Mouse (Mus musculus) embryonic facial prominence, embryonic 12.5 days (tissue): ENCODE measurements at regions not wholly inside any gene's neighbourhood (a gene's known extent, or its start where the extent isn't known, plus 50 kb on each side); places are given as distances from the start of the nearest gene placed in this dataset.
"Not testable (repeated sequence)": the region's sequence is repeated elsewhere in the genome, so short reads cannot be mapped to it uniquely, and the experiment has no call there.

Experiments used
- ATAC-seq: fragments of 200-750 bp; cut with Nextera tagmentation; 2 replicates; pipeline ENCODE4 v1.8.0; 2017; ENCODE audit not compliant: insufficient number of reproducible peaks, insufficient read depth, low FRiP score, low TSS enrichment
- H3K27ac ChIP-seq: fragments of 300-500 bp; sonication (generic); 2 replicates; pipeline ENCODE4 v1.5.1; 2016; ENCODE audit warnings: mild to moderate bottlenecking
- H3K27me3 ChIP-seq: fragments of 300-500 bp; sonication (generic); 2 replicates; pipeline ENCODE4 v1.6.1; 2016; ENCODE audit warnings: mild to moderate bottlenecking, moderate library complexity
- H3K36me3 ChIP-seq: fragments of 300-500 bp; sonication (generic); 2 replicates; pipeline ENCODE4 v1.6.1; 2016; ENCODE audit warnings: mild to moderate bottlenecking
- H3K4me1 ChIP-seq: fragments of 300-500 bp; sonication (generic); 2 replicates; pipeline ENCODE4 v1.6.1; 2016
- H3K4me2 ChIP-seq: fragments of 300-500 bp; sonication (generic); replicated peaks from 2 replicates; pipeline ENCODE4 v1.6.1; 2016; ENCODE audit warnings: mild to moderate bottlenecking, moderate library complexity
- H3K4me3 ChIP-seq: fragments of 300-500 bp; sonication (generic); 2 replicates; pipeline ENCODE4 v1.5.1; 2016; ENCODE audit warnings: mild to moderate bottlenecking
- H3K9ac ChIP-seq: fragments of 300-500 bp; sonication (generic); 2 replicates; pipeline ENCODE4 v1.6.1; 2016; ENCODE audit warnings: mild to moderate bottlenecking, moderate library complexity
- H3K9me3 ChIP-seq: fragments of 300-500 bp; sonication (generic); 2 replicates; pipeline ENCODE4 v1.6.1; 2016; ENCODE audit warnings: mild to moderate bottlenecking, moderate library complexity
- WGBS: fragments of 180-500 bp; shearing (Covaris S2); methylation state at CpG from one replicate; pipeline ENCODE4 v1.1.7; 2016; 5-methylcytosine and 5-hydroxymethylcytosine counted together

DNA sequence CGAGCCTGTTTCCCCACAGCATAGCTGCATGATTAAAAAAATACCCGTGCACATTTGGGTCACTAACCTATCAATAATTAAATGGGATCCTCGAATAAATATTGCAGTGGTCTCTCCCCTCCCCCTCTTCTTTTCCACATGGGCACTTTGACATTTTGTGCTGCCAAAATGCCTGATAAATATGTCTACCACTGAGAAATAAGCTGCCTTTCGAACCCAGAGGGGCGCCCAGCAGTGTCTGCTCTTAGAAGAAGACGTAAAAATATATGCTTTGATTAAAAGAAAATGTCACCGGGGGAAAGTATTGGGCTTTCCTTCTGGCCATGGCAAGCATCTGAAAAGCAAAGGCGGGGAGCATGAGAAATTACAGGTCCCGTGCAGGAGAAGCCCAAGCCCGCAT lies 152.6 kb upstream of the Frmd4a start:
- no peak for ATAC-seq
- H3K36me3 ChIP-seq: no peaks in the 10 kb centered on the region
- H3K27me3 ChIP-seq: no peaks in the 10 kb centered on the region
- H3K9ac ChIP-seq: no peak overlapping the region
- H3K4me2 ChIP-seq: no peak overlapping the region
- H3K27ac ChIP-seq: no peak overlapping the region
- no peaks in the 10 kb centered on the region for H3K9me3 ChIP-seq
- no peak overlapping the region for H3K4me3 ChIP-seq
- no peaks in the 10 kb centered on the region for H3K4me1 ChIP-seq
- WGBS: 80% methylated on average over 10 of the region's 10 CpGs

DNA sequence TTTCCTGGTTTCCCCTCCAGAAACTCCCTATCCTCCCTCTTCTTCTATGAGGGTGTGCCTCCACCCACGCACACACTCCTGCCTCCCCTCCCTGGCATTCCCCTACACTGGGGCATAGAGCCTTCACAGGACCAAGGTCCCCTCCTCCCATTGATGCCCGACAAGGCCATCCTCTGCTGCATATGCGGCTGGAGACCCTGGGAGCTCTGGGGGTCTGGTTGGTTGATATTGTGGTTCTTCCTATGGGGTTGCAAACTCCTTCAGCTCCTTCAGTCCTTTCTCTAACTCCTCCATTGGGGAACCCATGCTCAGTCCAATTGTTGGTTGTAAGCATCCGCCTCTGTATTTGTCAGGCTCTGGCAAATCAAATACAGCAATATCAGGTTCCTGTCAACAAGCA lies 150.8 kb upstream of the Frmd4a start:
- H3K4me1 ChIP-seq, H3K4me2 ChIP-seq, H3K9ac ChIP-seq, H3K4me3 ChIP-seq, H3K9me3 ChIP-seq, H3K36me3 ChIP-seq, H3K27ac ChIP-seq, H3K27me3 ChIP-seq, ATAC-seq: not testable (repeated sequence)
- 81% methylated on average over 4 of the region's 4 CpGs for WGBS

DNA sequence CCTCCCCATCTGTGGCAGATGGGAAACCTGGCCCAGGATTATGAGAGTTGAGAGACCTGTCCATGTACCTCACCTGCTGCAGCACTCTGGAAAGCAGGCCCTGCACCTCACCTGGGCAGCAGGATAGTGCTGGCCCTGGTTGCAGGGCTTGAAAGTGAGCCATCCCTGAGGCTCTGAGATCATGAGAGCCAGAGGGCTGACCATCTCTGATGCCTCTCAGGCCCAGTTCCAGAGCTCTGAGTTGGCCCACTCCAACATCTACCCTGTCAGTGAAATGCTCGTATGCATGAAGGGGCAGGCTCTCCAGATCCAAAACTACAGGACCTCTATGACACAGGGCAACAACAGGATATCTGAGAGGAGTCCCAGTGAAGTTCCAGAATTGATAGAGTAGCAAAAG lies 147.8 kb upstream of the Frmd4a start:
- H3K27me3 ChIP-seq: no peaks in the 10 kb centered on the region
- 69% methylated on average over 1 of the region's 1 CpGs for WGBS
- H3K4me1 ChIP-seq: no peaks in the 10 kb centered on the region

DNA sequence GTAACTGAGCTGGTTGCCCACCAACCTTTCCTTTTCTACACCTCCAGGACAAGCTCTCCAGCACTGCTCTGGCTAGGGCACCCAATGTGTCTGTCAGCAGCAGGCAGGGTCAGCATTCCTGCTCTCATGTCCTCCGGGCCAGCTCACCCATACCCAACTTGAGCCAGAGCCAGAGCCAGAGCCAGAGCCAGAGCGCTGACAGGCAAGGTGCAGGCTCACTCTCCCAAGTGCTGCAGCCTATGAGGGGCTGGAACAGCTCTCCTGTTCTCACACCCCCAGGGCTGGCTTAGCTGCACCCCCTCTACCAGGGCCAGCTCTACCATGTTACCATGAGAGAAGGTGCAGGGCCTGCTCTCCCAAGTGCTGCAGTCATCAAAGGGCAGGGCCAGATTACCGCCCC lies 145.8 kb upstream of the Frmd4a start:
- H3K27me3 ChIP-seq: no peaks in the 10 kb centered on the region
- no peak overlapping the region for H3K4me2 ChIP-seq
- no peaks in the 10 kb centered on the region for H3K4me1 ChIP-seq
- no peak overlapping the region for H3K27ac ChIP-seq
- no peak overlapping the region for H3K4me3 ChIP-seq
- H3K9me3 ChIP-seq: no peaks in the 10 kb centered on the region
- ATAC-seq: no peak
- H3K9ac ChIP-seq: no peak overlapping the region
- 89% methylated on average over 3 of the region's 3 CpGs for WGBS
- H3K36me3 ChIP-seq: no peaks in the 10 kb centered on the region

More for the DNA sequence above, 147.8 kb upstream of the Frmd4a start:
- H3K4me3 ChIP-seq: no peak overlapping the region
- no peak overlapping the region for H3K9ac ChIP-seq
- no peaks in the 10 kb centered on the region for H3K36me3 ChIP-seq
- no peak overlapping the region for H3K27ac ChIP-seq
- no peak overlapping the region for H3K4me2 ChIP-seq
- no peak for ATAC-seq
- no peaks in the 10 kb centered on the region for H3K9me3 ChIP-seq

DNA sequence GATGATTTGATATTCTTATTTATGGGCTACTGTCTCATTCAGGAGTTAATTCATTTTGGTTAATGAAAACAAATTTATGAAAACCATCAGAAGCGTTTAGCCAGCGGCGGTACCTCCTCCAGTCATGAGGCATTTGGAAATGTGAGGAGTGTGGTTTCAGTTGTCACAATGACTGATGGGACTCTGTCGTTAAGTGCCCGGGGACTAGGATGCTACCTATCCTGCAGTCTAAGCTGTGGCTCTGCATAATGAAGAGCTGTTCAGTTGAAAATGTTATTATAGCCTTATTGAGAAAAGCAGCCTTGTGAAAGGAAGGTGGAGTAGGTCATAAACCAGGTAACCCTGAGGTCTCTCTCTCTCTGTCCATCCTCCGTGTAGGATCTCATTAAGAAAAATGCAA lies 130.5 kb upstream of the Frmd4a start:
- H3K27me3 ChIP-seq: no peaks in the 10 kb centered on the region
- no peak overlapping the region for H3K4me3 ChIP-seq
- no peaks in the 10 kb centered on the region for H3K36me3 ChIP-seq
- H3K4me2 ChIP-seq: no peak overlapping the region
- ATAC-seq: no peak
- H3K9ac ChIP-seq: no peak overlapping the region
- no peaks in the 10 kb centered on the region for H3K4me1 ChIP-seq
- H3K9me3 ChIP-seq: no peaks in the 10 kb centered on the region
- no peak overlapping the region for H3K27ac ChIP-seq
- WGBS: 67% methylated on average over 6 of the region's 6 CpGs

DNA sequence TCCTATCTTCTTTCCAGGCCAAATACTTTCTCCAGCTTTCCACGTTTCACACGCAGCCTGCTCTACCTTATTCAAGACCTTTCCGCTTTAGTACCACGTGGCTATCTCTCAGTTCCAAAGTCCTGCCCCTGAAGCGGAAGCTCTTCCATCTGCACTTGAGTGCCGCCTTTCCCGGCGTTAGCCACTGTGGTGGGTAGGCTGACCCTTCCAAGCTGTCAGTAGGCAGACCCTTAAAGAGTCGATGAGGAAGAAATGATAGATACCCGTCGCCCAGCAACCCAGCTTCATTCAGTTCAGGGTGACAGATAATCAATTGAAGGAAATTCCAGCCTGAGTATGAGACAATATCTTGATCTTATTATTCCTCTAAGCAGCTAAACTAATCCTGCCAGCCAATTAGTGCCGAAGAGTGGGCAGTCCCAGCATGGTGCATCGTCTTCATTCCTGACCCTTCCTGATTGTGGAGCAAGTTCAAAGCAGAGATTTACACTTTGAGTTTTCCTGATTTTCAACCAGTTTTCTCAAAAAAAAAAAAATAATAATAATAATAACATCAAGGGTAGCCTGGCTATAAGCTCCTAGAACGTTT lies 129.6 kb upstream of the Frmd4a start:
- Histone ChIP-seq H3K4me2 (no peak overlapping the region), H3K27ac (no peak overlapping the region), H3K4me1 (no peaks in the 10 kb centered on the region), H3K9me3 (no peaks in the 10 kb centered on the region), H3K4me3 (no peak overlapping the region), H3K9ac (no peak overlapping the region), H3K27me3 (no peaks in the 10 kb centered on the region), H3K36me3 (no peaks in the 10 kb centered on the region)
- WGBS: 76% methylated on average over 14 of the region's 14 CpGs
- ATAC-seq: no peak

DNA sequence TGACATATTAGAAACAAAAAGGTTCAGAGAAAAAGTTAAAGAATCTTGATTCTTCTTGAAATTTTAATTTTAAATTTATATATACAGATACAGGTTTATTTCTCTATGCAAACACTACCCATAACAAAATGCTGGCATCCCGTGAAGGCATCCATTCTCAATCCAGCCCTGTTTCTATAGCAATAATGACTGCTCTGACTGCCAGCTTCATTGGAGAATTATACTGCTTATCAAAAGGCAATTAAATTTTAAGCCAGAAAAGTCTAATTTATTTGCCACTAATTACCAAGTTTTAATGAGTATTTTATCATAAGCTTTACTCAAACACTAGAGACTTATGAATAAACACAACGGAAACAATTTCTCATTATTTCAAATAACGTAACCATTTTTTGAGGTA lies 128.1 kb upstream of the Frmd4a start:
- Histone ChIP-seq H3K9me3 (no peaks in the 10 kb centered on the region), H3K4me2 (no peak overlapping the region), H3K27ac (no peak overlapping the region), H3K9ac (no peak overlapping the region), H3K4me3 (no peak overlapping the region), H3K36me3 (no peaks in the 10 kb centered on the region), H3K4me1 (no peaks in the 10 kb centered on the region), H3K27me3 (no peaks in the 10 kb centered on the region)
- 90% methylated on average over 3 of the region's 3 CpGs for WGBS
- no peak for ATAC-seq

DNA sequence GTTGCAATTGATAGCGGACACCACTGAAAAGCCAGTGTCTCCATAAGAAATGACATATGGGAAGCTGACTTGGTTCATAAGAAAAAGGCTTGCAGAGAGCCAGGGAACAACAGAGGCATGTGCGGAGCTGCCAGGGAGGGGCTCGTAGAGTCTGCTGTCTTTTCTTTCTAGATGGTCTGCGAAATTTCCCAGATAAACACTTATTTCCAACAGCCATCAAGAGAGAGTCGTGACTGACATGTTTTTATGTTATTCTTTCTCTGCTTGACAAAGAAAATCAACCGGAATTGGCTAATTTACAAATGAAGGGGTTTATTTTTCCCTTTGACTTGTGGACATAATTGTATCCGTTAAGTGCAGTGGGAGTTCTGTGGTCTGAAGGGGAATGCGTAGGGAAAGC lies 127.1 kb upstream of the Frmd4a start:
- no peak overlapping the region for H3K4me3 ChIP-seq
- H3K4me2 ChIP-seq: no peak overlapping the region
- H3K36me3 ChIP-seq: no peaks in the 10 kb centered on the region
- no peaks in the 10 kb centered on the region for H3K9me3 ChIP-seq
- WGBS: 50% methylated on average over 8 of the region's 8 CpGs
- H3K27me3 ChIP-seq: no peaks in the 10 kb centered on the region
- H3K4me1 ChIP-seq: no peaks in the 10 kb centered on the region
- H3K9ac ChIP-seq: no peak overlapping the region
- H3K27ac ChIP-seq: no peak overlapping the region
- no peak for ATAC-seq

DNA sequence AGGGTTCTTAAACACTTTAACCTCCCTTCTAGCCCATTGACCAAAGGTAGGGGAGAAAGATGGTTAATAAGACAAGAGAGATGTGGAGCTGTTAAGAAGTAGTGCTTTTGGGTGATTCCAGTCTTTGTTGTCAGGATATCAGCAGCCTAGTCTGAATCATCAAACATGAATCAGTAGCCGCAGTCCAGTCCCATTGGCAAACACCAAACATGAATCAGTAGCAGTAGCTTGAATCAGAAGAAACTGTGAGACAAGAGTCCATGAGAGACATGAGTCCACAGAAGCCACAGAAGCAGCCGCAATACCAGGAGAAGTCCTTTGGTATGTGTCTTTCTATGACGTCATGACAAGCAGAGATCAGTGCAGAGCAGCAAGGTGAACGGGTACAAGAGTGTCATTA lies 110.5 kb upstream of the Frmd4a start:
- Histone ChIP-seq H3K36me3 (no peaks in the 10 kb centered on the region), H3K27ac (no peak overlapping the region), H3K27me3 (no peaks in the 10 kb centered on the region), H3K9me3 (no peaks in the 10 kb centered on the region), H3K4me2 (no peak overlapping the region), H3K4me1 (0 out of 2 replicates have a peak, but pooled peaks cover 7% of the 10 kb centered on the region), H3K9ac (no peak overlapping the region), H3K4me3 (no peak overlapping the region)
- ATAC-seq: no peak
- WGBS: 94% methylated on average over 4 of the region's 4 CpGs

DNA sequence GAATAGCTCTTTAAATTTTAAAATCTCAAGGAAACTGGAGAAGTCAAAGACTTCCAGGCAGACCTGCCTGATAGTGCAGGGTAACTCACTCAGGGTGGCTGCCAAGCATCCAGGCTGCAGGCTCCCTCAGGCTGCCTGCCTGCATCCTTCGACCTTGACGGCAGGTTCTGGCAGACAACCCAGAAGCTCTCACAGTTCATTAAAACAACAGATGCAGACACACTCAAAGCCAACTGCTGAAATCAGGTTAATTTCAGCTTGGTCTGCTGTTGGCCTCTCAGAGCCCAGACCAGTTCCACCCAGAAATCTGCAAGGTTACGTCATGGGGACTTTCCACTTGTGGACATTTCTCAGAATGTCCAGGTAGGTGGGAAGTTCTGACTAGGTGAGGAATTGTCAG lies 109.3 kb upstream of the Frmd4a start:
- no peaks in the 10 kb centered on the region for H3K9me3 ChIP-seq
- no peak overlapping the region for H3K4me3 ChIP-seq
- no peak for ATAC-seq
- WGBS: 80% methylated on average over 3 of the region's 3 CpGs
- no peak overlapping the region for H3K4me2 ChIP-seq
- no peak overlapping the region for H3K9ac ChIP-seq
- H3K36me3 ChIP-seq: no peaks in the 10 kb centered on the region
- H3K27me3 ChIP-seq: no peaks in the 10 kb centered on the region
- 0 out of 2 replicates have a peak, but pooled peaks cover 7% of the 10 kb centered on the region for H3K4me1 ChIP-seq
- no peak overlapping the region for H3K27ac ChIP-seq

DNA sequence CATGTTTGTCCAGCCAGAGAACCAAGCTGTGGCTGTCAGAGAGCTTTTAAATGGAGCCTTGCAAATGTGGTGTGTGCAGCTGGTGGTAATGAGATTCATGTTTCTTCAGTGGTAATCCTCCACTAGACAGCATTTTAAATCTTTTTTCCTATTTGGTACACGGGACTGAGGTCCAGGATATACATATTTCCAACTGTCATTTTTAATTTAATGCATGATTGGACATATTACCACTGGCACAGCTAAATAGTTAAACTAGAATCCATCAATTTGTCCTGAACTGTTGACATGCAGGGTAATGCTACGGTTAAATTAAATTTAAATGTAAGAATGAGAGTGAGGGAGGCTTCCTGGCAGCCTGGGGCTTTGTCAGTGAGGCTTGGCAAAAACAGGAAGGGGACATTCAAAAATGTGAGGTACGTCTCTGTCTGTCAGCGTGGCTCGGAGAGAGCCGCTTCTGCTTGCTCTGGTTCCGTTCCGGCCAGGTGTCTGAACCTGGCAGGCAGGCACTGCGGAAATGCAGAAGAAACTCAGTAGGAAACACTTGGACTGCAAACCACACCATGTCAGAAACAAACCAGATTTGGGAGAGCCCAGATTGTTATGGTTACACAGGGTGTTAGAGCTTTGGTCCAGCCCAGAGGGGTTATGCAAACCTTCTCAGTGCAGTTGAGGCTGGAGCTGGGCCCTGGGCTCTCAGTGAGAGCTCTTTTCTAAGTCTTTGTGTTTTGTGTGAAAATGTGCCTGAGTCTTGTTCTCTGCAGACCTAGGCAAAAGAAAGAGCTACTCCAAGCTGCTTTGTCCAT lies 107.2 kb upstream of the Frmd4a start:
- Histone ChIP-seq H3K27me3 (no peaks in the 10 kb centered on the region), H3K4me3 (no peak overlapping the region), H3K9ac (no peak overlapping the region), H3K9me3 (no peaks in the 10 kb centered on the region), H3K36me3 (no peaks in the 10 kb centered on the region), H3K4me1 (0 out of 2 replicates have a peak, but pooled peaks cover 7% of the 10 kb centered on the region), H3K27ac (no peak overlapping the region), H3K4me2 (no peak overlapping the region)
- no peak for ATAC-seq
- WGBS: 49% methylated on average over 9 of the region's 9 CpGs

DNA sequence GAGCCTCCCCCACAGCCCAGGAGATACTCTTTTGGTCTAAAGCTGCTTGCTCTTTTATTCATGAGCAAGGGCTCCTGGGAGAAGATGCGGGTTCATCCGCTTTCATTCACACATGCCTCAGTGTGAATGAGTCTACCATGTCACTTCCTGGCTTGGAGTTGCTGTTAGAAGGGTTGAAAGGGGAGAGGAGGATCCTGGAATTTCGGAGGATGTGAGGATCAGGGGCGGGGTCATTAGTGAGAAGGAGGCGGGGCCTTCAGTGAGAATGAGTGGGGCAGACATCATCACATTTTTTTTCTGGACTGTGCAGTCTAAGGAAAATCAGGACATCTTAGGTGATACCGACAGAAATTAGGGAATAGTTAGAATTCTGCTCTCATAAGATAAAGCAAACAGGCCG lies 102.4 kb upstream of the Frmd4a start:
- Histone ChIP-seq H3K4me3 (no peak overlapping the region), H3K4me1 (0 out of 2 replicates have a peak, but pooled peaks cover 4% of the 10 kb centered on the region), H3K9ac (no peak overlapping the region), H3K27ac (no peak overlapping the region), H3K27me3 (no peaks in the 10 kb centered on the region), H3K4me2 (no peak overlapping the region), H3K9me3 (no peaks in the 10 kb centered on the region), H3K36me3 (no peaks in the 10 kb centered on the region)
- ATAC-seq: no peak
- 84% methylated on average over 7 of the region's 7 CpGs for WGBS
